Mouse (Mus musculus): ENCODE measurements at regions not wholly inside any gene's neighbourhood (a gene's known extent, or its start where the extent isn't known, plus 50 kb on each side); places are given as distances from the start of the nearest gene placed in this dataset.

GRCm38 (mm10) chr7:138524936-138525335 is 127.4 kb upstream of the Tcerg1l start:
- TF ChIP-seq CTCF (IDR thresholded peaks at IDR 0.05; ENCODE audit: low read depth) (no peak), EP300 (IDR thresholded peaks at IDR 0.05; ENCODE audit: low read depth) (no peak)
